Mouse (Mus musculus) intestine, postnatal 0 days (tissue): ENCODE data around the gene Kirrel2. TPM values are rescaled to one million over a fixed set of nuclear protein-coding genes. Genes with fewer than 3 reads are reported as not detected.

Source experiments
- ATAC-seq: fragments of 200-750 bp; cut with Nextera tagmentation; 2 replicates; pipeline ENCODE4 v1.8.0; 2017; ENCODE audit warnings: mild to moderate bottlenecking, moderate TSS enrichment, moderate library complexity
- H3K27ac ChIP-seq: fragments of 300-500 bp; sonication (generic); 2 replicates; pipeline ENCODE4 v1.5.1; 2014; ENCODE audit warnings: mild to moderate bottlenecking, low read depth, low read length, moderate library complexity
- H3K27me3 ChIP-seq: fragments of 300-500 bp; sonication (generic); replicated peaks from 2 replicates; pipeline ENCODE4 v1.6.1; 2014; ENCODE audit warnings: low read length, mixed read lengths; ENCODE audit not compliant: control insufficient read depth, insufficient read depth
- H3K36me3 ChIP-seq: fragments of 300-500 bp; sonication (generic); 2 replicates; pipeline ENCODE4 v1.6.1; 2014; ENCODE audit warnings: mild to moderate bottlenecking, moderate library complexity; ENCODE audit not compliant: control insufficient read depth, insufficient read depth
- H3K4me1 ChIP-seq: fragments of 300-500 bp; sonication (generic); replicated peaks from 2 replicates; pipeline ENCODE4 v1.6.1; 2014; ENCODE audit warnings: antibody characterized with exemption, low read length, mixed read lengths; ENCODE audit not compliant: control insufficient read depth, insufficient read depth
- H3K4me2 ChIP-seq: fragments of 300-500 bp; sonication (generic); replicated peaks from 2 replicates; pipeline ENCODE4 v1.6.1; 2014; ENCODE audit warnings: low read depth, mild to moderate bottlenecking, moderate library complexity
- H3K4me3 ChIP-seq: fragments of 300-500 bp; sonication (generic); 2 replicates; pipeline ENCODE4 v1.5.1; 2014; ENCODE audit warnings: low read depth, low read length
- H3K9ac ChIP-seq: fragments of 300-500 bp; sonication (generic); 2 replicates; pipeline ENCODE4 v1.6.1; 2014; ENCODE audit warnings: mild to moderate bottlenecking, low read depth, low read length
- H3K9me3 ChIP-seq: fragments of 300-500 bp; sonication (generic); 2 replicates; pipeline ENCODE4 v1.6.1; 2016; ENCODE audit warnings: mixed run types; ENCODE audit not compliant: control insufficient read depth
- CTCF ChIP-seq: sonication (generic); IDR thresholded peaks from 2 replicates; pipeline ENCODE4 v1.5.1; 2016; ENCODE audit warnings: low read depth, mild to moderate bottlenecking, control low read depth, antibody characterized with exemption, moderate library complexity
- WGBS: fragments of 180-500 bp; shearing (Covaris S2); extraction: QIAGEN DNeasy Blood & Tissue Kit; methylation state at CpG from one replicate; pipeline ENCODE4 v1.1.7; 2014; 5-methylcytosine and 5-hydroxymethylcytosine counted together
- polyA plus RNA-seq: library from polyadenylated mRNA; unstranded; fragments of >200 nt; fragmentation: Nextera tagmentation; extraction: Ambion mirVana; gene quantifications from 2 replicates; pipeline ENCODE4 v1.2.1, GENCODE M21; 2015

The Kirrel2 gene
- polyA plus RNA-seq, 1 experiment from 2014 or later: 0.08 TPM

DNA sequence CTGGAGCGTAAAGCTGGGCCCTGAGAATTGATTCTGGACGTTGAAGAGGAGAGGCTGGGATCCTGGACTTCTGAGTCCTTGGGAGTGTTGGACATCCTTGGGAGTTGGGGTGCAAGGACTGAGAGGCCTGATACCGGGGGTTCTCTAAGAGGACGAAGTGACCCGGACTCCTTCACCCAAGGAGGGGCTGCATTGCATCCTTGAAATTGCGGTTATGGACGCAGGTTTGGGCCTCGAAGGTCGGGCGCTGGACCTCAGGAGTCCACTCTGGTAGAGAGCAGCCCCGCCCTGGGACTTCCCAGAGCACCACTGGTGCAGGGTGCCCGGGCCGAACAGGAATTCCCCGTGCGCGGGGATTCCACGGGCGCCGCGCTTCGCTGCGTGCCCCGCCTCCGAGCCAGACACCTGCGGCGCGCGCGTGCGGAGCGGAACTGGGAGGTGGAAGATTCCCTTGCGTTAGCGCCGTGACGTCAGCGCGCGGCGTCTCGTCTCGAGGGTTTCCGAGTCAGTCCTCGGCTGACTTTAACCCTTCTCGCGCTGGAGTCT, 35.5 kb downstream of the Kirrel2 start:
- Histone ChIP-seq H3K4me1 (peaks cover 5% of the 10 kb centered on the region; the same call in 1 of the 2 replicates), H3K27me3 (no peaks in the 10 kb centered on the region), H3K36me3 (peaks cover 18% of the 10 kb centered on the region; the same call in 1 of the 2 replicates), H3K4me2 (peak overlapping the region; percentile 94), H3K9ac (peak overlapping the region; percentile 35), H3K9me3 (no peaks in the 10 kb centered on the region), H3K4me3 (peak overlapping the region; percentile 38), H3K27ac (peak overlapping the region; percentile 37)
- ATAC-seq: peak; percentile 81
- under 1% methylated on average over 45 of the region's 45 CpGs for WGBS
- no peak for TF ChIP-seq CTCF

DNA sequence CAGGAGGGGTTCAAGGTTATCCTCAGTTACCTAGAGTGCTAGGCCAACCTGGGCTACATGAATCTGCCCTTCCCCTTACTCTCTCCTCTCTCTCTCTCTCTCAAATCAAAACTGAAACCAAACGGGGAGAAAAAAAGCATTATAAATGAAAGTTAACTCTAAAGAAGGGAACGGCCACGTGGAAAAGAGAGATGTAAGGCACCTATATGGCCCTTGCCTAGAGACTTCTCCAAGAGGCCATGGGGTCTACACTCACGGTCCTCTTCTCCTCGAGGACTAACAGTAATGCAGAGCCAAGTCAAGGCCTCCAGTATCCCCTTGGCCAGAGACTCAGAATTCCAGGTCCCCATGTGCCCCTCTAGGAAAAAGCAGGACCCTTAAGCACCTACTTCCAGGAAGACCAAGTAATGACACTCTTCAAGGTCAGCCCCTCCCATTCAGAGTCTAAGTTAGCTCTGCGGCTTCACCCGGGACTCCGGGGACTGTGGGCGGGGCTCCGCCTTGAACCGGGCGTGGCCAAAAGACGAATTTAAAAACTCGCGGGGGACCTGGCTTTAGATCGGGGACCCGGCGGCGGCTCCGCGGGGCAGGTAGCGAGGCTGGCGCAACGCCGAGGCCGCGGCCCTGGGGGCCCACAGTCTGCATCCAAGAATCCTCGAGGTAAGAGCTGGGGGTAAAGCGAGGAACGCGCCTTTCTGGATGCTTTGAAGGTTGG, 36.2 kb downstream of the Kirrel2 start, which contains the start of gene Nfkbid:
Gene Nfkbid (plus strand): TSS at position 558 of the 715 bp plus-strand sequence.
- ATAC-seq: peak; percentile 26
- TF ChIP-seq CTCF: no peak

DNA sequence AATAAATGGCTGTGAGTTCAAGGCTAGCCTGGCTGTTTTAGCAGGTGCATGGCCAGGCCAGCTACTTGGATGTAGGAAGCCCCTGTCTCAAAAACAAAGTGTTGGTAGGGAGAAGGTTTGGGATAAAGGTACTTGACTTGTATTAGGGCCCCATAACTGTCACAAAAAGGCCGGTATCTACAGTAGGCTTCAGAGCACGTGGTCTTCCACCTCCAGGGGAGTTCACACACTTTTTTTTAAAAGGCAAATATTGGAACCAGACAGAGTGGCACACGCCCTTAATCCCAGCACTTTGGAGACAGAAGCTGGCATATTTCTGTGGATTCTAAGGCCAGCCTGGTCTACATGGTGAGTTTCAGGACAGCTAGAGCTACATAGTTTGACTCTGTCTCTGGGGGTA, 36.8 kb downstream of the Kirrel2 start:
- Histone ChIP-seq H3K27ac (no peak overlapping the region), H3K36me3 (peaks cover 10% of the 10 kb centered on the region; the same call in 1 of the 2 replicates), H3K4me2 (no peak overlapping the region), H3K9ac (no peak overlapping the region), H3K4me3 (no peak overlapping the region), H3K27me3 (no peaks in the 10 kb centered on the region), H3K9me3 (no peaks in the 10 kb centered on the region), H3K4me1 (peaks cover 5% of the 10 kb centered on the region; the same call in 1 of the 2 replicates)
- TF ChIP-seq CTCF: no peak
- no peak for ATAC-seq
- WGBS: 73% methylated on average over 3 of the region's 3 CpGs

More for the DNA sequence above, 36.2 kb downstream of the Kirrel2 start, which contains the start of gene Nfkbid:
- H3K27me3 ChIP-seq: no peaks in the 10 kb centered on the region
- H3K27ac ChIP-seq: peak within 1 kb of the TSS; percentile 37
- WGBS: 6% methylated on average over 31 of the region's 31 CpGs
- peaks cover 14% of the 10 kb centered on the region; the same call in 1 of the 2 replicates for H3K36me3 ChIP-seq
- H3K4me1 ChIP-seq: peaks cover 5% of the 10 kb centered on the region; the same call in 1 of the 2 replicates
- H3K9me3 ChIP-seq: no peaks in the 10 kb centered on the region
- peak within 1 kb of the TSS; percentile 38 for H3K4me3 ChIP-seq
- peak within 1 kb of the TSS; percentile 35 for H3K9ac ChIP-seq
- H3K4me2 ChIP-seq: peak within 1 kb of the TSS; percentile 94

DNA sequence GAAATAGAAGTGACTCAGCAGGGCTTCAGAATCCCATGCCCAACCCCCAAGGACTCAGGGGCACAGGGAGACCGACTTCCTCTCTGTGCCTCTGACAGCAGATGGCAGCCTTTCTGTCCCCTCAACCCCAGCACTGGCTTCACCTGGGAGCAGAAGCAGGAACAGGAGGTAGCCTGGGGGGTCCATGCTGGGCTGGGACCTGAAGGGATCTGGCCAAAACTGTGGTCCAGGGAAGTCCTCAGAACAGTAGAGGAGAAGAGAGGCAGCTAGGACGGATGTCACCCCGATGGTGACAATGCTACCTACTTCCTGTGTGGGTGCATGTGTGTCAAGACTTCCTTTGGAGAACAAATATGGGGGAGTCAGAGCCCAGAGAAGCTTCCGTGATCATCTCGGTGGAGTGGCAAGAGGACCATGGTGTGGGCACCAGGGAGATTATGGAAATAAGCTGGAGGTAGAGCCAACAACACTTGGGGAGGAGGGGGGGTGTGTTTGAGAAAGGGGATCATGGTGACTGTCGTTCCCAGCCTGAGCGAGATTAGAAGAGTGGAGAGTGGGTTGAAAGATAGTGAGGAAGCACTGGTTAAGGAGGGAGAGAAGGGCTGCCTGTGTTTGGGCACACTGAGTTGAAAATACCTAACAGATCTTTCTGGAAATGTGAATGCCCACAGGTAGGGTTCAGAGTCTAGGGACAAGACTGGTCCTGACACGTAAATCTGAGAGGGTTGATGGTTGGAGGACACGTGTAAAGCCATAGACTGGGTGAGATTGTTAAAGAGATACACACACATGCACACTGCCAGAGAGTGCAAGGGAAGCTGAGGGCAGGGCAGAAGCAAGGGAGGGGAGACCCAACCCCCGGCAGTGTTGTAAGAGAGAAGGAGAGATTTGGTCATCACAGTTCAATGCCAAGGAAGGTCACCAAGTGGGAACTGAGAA, 37.7 kb downstream of the Kirrel2 start, which contains the start of gene Hcst:
Gene Hcst (minus strand): TSS at position 294 of the 939 bp plus-strand sequence.
- WGBS: 60% methylated on average over 10 of the region's 10 CpGs
- no peak within 1 kb of the TSS for H3K4me3 ChIP-seq
- no peak within 1 kb of the TSS for H3K27ac ChIP-seq
- no peaks in the 10 kb centered on the region for H3K27me3 ChIP-seq
- peaks cover 6% of the 10 kb centered on the region; the same call in 1 of the 2 replicates for H3K36me3 ChIP-seq
- no peak for ATAC-seq
- no peaks in the 10 kb centered on the region for H3K9me3 ChIP-seq
- H3K4me1 ChIP-seq: peaks cover 5% of the 10 kb centered on the region; the same call in 1 of the 2 replicates
- H3K9ac ChIP-seq: no peak within 1 kb of the TSS
- 0 out of 2 replicates have a peak, but pooled peaks have one; percentile 8 for TF ChIP-seq CTCF
- no peak within 1 kb of the TSS for H3K4me2 ChIP-seq

DNA sequence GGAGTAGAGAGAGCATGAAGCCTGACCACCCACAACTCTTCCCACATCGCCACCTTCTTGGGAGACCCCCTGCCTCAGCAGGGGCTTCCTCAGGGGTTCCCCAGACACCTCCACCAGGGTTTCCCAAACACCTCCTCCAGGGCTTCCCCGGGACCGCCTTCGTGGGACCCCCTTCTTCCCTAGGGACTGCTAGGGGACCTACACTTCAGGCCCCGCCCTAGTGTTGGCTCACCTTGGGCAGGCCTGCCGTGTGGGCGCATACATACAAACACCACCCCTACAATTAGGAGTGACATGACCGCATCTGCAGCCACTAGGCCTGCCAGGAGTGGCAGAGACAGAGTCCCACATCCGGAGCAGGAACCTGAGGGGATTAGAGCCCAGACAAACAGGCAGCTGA, 39.6 kb downstream of the Kirrel2 start:
- no peak overlapping the region for H3K9ac ChIP-seq
- no peak overlapping the region for H3K4me3 ChIP-seq
- no peak for ATAC-seq
- no peaks in the 10 kb centered on the region for H3K36me3 ChIP-seq
- H3K27me3 ChIP-seq: no peaks in the 10 kb centered on the region
- 66% methylated on average over 9 of the region's 9 CpGs for WGBS
- H3K27ac ChIP-seq: no peak overlapping the region
- H3K4me1 ChIP-seq: peaks cover 3% of the 10 kb centered on the region; the same call in 1 of the 2 replicates
- no peak for TF ChIP-seq CTCF
- H3K4me2 ChIP-seq: no peak overlapping the region
- H3K9me3 ChIP-seq: no peaks in the 10 kb centered on the region
